Mouse (Mus musculus) liver, adult 2 months (tissue): ENCODE measurements around the gene Gm49405. TPM values are rescaled to one million over a fixed set of nuclear protein-coding genes. Genes with fewer than 3 reads are reported as not detected.

Experiments used
- DNase-seq: peaks from one replicate; pipeline ENCODE4 v3.0.0-alpha.2; 2011; ENCODE audit warnings: low read depth, low spot score; ENCODE audit errors: extremely low read depth
- H3K27ac ChIP-seq: fragments of 200-500 bp; replicated peaks from 2 replicates; pipeline ENCODE4 v1.5.1; 2012; ENCODE audit warnings: low read depth, mild to moderate bottlenecking, control low read depth, inconsistent platforms, low read length; ENCODE audit not compliant: insufficient read depth
- H3K27me3 ChIP-seq: fragments of 200-500 bp; 2 replicates; pipeline ENCODE4 v1.6.1; 2012; ENCODE audit warnings: mild to moderate bottlenecking, moderate library complexity, low read length, inconsistent platforms; ENCODE audit not compliant: control insufficient read depth, insufficient read depth
- H3K36me3 ChIP-seq: fragments of 200-500 bp; 2 replicates; pipeline ENCODE4 v1.6.1; 2012; ENCODE audit warnings: low read length, inconsistent platforms; ENCODE audit not compliant: control insufficient read depth, insufficient read depth
- H3K4me1 ChIP-seq: fragments of 200-500 bp; 2 replicates; pipeline ENCODE4 v1.6.1; 2011; ENCODE audit warnings: low read length; ENCODE audit not compliant: control insufficient read depth, insufficient read depth
- H3K4me3 ChIP-seq: fragments of 200-500 bp; 2 replicates; pipeline ENCODE4 v1.5.1; 2011; ENCODE audit warnings: low read depth, mild to moderate bottlenecking, control low read depth, low read length, moderate library complexity; ENCODE audit not compliant: insufficient read depth
- H3K79me2 ChIP-seq: fragments of 200-500 bp; 2 replicates; pipeline ENCODE4 v1.6.1; 2012; ENCODE audit warnings: inconsistent platforms, mild to moderate bottlenecking, low read length, moderate library complexity; ENCODE audit not compliant: control insufficient read depth, insufficient read depth
- H3K9ac ChIP-seq: fragments of 200-500 bp; 2 replicates; pipeline ENCODE4 v1.6.1; 2012; ENCODE audit warnings: low read depth, mild to moderate bottlenecking, control low read depth, inconsistent platforms, low read length
- CTCF ChIP-seq: fragments of 200-500 bp; IDR thresholded peaks from 2 replicates; pipeline ENCODE4 v1.5.1; 2011; ENCODE audit warnings: low read depth, low read length, control low read depth
- POLR2A ChIP-seq: fragments of 200-500 bp; IDR thresholded peaks from 2 replicates; pipeline ENCODE4 v1.6.1; 2011; ENCODE audit warnings: low read length, control low read depth; ENCODE audit not compliant: insufficient read depth; ENCODE audit errors: extremely low read depth
- WGBS: fragments of 180-500 bp; shearing (Covaris S2); methylation state at CpG from one replicate; pipeline ENCODE4 v1.1.7; 2018; 5-methylcytosine and 5-hydroxymethylcytosine counted together
- polyA plus RNA-seq: library from polyadenylated mRNA; depleted of rRNA; stranded (reverse); fragments of >200 nt; gene quantifications from 2 replicates; pipeline ENCODE4 v1.2.3, GENCODE M21; 2012
- total RNA-seq: library from RNA; depleted of rRNA; stranded (reverse); fragments of >200 nt; gene quantifications from 2 replicates; pipeline ENCODE4 v1.2.3, GENCODE M21; 2014

Gene Gm49405
- total and polyA plus RNA-seq, 2 experiments, result 0.92 to 1.1 TPM

GRCm38 (mm10) chr19:3996106-3996505, 4.3 kb upstream of the Gm49405 start:
- TF ChIP-seq CTCF (no peak), POLR2A (no peak)
- H3K27ac ChIP-seq, result no peak overlapping the region
- H3K4me3 ChIP-seq, result no peak overlapping the region
- 62% methylated on average over 7 of the region's 7 CpGs for WGBS
- no peaks in the 10 kb centered on the region for H3K27me3 ChIP-seq
- peaks cover 10% of the 10 kb centered on the region for H3K4me1 ChIP-seq
- no peaks in the 10 kb centered on the region for H3K36me3 ChIP-seq
- H3K79me2 ChIP-seq, result no peaks in the 10 kb centered on the region
- no peak overlapping the region for H3K9ac ChIP-seq
- DNase-seq, result no peak

GRCm38 (mm10) chr19:3996747-3997146, 3.7 kb upstream of the Gm49405 start:
- Histone ChIP-seq H3K9ac (no peak overlapping the region), H3K79me2 (no peaks in the 10 kb centered on the region), H3K36me3 (no peaks in the 10 kb centered on the region), H3K4me3 (no peak overlapping the region), H3K27ac (no peak overlapping the region), H3K27me3 (no peaks in the 10 kb centered on the region), H3K4me1 (peaks cover 13% of the 10 kb centered on the region)
- no peak for TF ChIP-seq POLR2A
- no peak for TF ChIP-seq CTCF
- DNase-seq, result peak; percentile 68
- WGBS, result 30% methylated on average over 8 of the region's 8 CpGs

DNA sequence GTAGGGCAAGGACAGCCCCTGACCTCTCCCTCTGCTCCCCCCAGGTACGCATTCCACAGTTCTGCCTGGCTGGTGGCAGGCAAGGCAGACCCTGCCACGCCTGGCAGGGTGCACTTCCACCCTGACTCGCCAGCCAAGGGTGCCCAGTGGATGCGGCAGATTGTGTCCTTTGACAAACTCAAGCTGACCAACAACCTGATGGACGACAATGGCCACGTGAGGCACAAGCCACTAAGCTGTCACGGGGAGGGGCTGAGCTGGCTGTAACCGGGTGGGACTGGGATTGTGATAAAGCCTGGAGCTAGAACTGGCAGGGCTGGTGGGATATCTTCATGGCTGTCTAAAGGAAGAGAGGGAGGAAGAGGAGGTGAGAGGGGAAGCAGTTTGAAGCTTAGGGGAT, 3.2 kb upstream of the Gm49405 start:
- no peaks in the 10 kb centered on the region for H3K27me3 ChIP-seq
- no peak overlapping the region for H3K9ac ChIP-seq
- no peak for DNase-seq
- TF ChIP-seq CTCF (no peak), POLR2A (no peak)
- H3K79me2 ChIP-seq, result no peaks in the 10 kb centered on the region
- H3K4me1 ChIP-seq, result peaks cover 13% of the 10 kb centered on the region
- no peak overlapping the region for H3K4me3 ChIP-seq
- H3K36me3 ChIP-seq, result no peaks in the 10 kb centered on the region
- 77% methylated on average over 8 of the region's 8 CpGs for WGBS
- H3K27ac ChIP-seq, result no peak overlapping the region

GRCm38 (mm10) chr19:3998335-3998734, 2.1 kb upstream of the Gm49405 start:
- H3K27me3 ChIP-seq, result no peaks in the 10 kb centered on the region
- no peak overlapping the region for H3K9ac ChIP-seq
- no peaks in the 10 kb centered on the region for H3K36me3 ChIP-seq
- H3K4me1 ChIP-seq, result peaks cover 13% of the 10 kb centered on the region
- 86% methylated on average over 8 of the region's 8 CpGs for WGBS
- H3K4me3 ChIP-seq, result no peak overlapping the region
- no peaks in the 10 kb centered on the region for H3K79me2 ChIP-seq
- no peak overlapping the region for H3K27ac ChIP-seq
- DNase-seq, result no peak
- TF ChIP-seq POLR2A (no peak), CTCF (no peak)

DNA sequence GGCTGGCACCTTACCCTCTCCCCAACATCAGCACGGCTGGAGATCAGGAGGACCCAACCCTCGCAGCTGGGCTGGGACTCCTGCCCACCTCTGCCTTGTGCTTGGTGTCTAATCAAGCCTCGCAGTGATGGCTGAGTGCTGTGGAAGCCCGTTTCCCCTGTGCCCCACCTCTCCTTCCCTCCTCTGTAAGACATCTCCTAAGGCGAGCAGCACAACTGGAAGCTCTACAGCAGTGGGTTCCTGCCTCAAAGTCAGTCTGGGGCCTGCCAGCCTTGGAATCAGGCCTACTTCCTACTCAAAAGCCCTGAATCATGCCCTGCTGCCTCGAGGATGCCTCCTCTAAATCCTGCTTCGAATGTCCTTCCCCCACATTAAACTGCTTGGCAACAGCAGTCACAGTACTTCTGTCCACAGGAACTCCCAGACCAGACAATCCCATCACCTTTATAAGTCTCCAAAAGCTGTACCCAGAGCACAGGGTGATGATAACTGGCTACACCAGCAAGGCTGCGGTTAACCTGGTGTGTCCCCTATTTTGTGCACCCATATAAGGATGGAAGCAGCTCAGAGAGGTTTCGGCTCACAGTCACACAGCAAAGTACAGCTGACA, 1.2 kb upstream of the Gm49405 start:
- H3K4me1 ChIP-seq, result peaks cover 13% of the 10 kb centered on the region
- no peaks in the 10 kb centered on the region for H3K27me3 ChIP-seq
- WGBS, result 89% methylated on average over 9 of the region's 9 CpGs
- no peaks in the 10 kb centered on the region for H3K79me2 ChIP-seq
- H3K9ac ChIP-seq, result no peak overlapping the region
- DNase-seq, result no peak
- no peaks in the 10 kb centered on the region for H3K36me3 ChIP-seq
- H3K4me3 ChIP-seq, result no peak overlapping the region
- TF ChIP-seq CTCF (no peak), POLR2A (no peak)
- H3K27ac ChIP-seq, result no peak overlapping the region

DNA sequence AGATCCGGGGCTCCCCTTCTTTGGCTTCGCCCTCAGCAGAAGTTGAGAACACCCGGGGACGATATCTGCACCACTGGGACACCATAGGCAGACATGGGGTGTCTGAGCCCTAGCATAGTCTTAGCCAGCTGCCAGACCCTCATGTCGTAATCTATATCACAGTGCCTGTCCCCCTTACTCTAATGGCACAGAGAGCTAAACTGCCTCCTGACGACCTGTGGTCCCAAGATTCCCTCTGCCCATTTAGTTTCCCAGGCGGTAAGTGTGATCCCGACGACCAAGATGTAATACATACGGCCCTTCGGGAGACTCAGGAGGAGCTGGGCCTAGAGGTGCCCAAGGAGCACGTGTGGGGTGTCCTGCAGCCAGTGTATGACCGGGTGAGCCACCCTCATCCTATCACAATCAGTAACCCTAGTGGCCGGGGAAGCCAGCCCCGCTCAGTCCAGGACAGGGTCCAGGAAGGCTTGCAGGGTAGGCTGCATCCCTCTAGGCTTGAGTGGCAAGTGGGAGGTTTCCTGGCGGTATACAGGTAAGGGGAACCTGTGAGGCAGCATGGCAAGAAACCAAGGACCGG, 611 bp downstream of the Gm49405 start:
- peak overlapping the region; percentile 91 for H3K9ac ChIP-seq
- H3K27ac ChIP-seq, result peak overlapping the region; percentile 85
- H3K36me3 ChIP-seq, result no peaks in the 10 kb centered on the region
- DNase-seq, result no peak
- TF ChIP-seq CTCF, result no peak
- no peak for TF ChIP-seq POLR2A
- H3K4me1 ChIP-seq, result peaks cover 13% of the 10 kb centered on the region
- no peaks in the 10 kb centered on the region for H3K79me2 ChIP-seq
- 24% methylated on average over 17 of the region's 17 CpGs for whole genome bisulfite sequencing
- H3K27me3 ChIP-seq, result no peaks in the 10 kb centered on the region
- peak overlapping the region; percentile 82 for H3K4me3 ChIP-seq
